Mouse (Mus musculus) E14TG2a.4 (cell line): ENCODE results near the gene Serpina3b.

Source experiments
- CTCF ChIP-seq: conservative IDR thresholded peaks from 2 replicates; pipeline ENCODE4 v1.5.1; 2014; ENCODE audit warnings: low read length
- NANOG ChIP-seq: IDR thresholded peaks from 2 replicates; pipeline ENCODE4 v1.6.1; 2014; ENCODE audit warnings: borderline replicate concordance, low read length, mixed read lengths
- POU5F1 ChIP-seq: IDR thresholded peaks from 2 replicates; pipeline ENCODE4 v1.6.1; 2014; ENCODE audit warnings: low read length, borderline replicate concordance

DNA sequence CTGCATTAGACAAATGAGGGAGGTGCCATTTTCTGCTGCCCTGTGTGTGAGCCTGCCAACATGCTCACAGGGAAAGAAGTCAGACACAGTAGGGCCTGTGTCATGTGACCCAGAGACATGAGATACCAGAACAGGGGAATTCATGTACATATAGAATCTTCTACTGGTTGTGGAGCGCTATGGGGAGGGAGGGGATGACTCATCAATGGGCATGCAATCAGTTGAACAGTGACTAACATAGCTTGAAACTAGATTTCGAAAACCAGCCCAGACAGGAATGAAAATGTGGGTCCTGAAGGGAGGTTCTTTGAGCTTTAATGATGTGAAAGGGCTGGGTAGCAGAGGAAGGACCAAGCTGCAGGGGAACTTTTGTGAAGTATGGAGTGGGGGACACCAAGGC is 3.8 kb upstream of the Serpina3b start:
- TF ChIP-seq CTCF (no peak), NANOG (no peak), POU5F1 (no peak)
